Mouse (Mus musculus) midbrain, postnatal 0 days (tissue): ENCODE measurements at regions not wholly inside any gene's neighbourhood (a gene's known extent, or its start where the extent isn't known, plus 50 kb on each side); places are given as distances from the start of the nearest gene placed in this dataset.

Source experiments
- ATAC-seq: fragments of 200-750 bp; cut with Nextera tagmentation; 2 replicates; pipeline ENCODE4 v1.8.0; 2017; ENCODE audit warnings: moderate number of reproducible peaks, mild to moderate bottlenecking, moderate TSS enrichment, moderate library complexity; ENCODE audit not compliant: low FRiP score
- DNase-seq: peaks from one replicate; pipeline ENCODE4 v3.0.0-alpha.2; 2015; ENCODE audit warnings: low spot score
- H3K27ac ChIP-seq: fragments of 300-500 bp; sonication (generic); 2 replicates; pipeline ENCODE4 v1.5.1; 2014; ENCODE audit warnings: low read depth, mild to moderate bottlenecking, low read length, mixed read lengths
- H3K27me3 ChIP-seq: fragments of 300-500 bp; sonication (generic); 2 replicates; pipeline ENCODE4 v1.6.1; 2014; ENCODE audit warnings: low read length, control low read depth, mixed read lengths; ENCODE audit not compliant: insufficient read depth
- H3K36me3 ChIP-seq: fragments of 300-500 bp; sonication (generic); 2 replicates; pipeline ENCODE4 v1.6.1; 2014; ENCODE audit warnings: low read length, control low read depth, mixed read lengths; ENCODE audit not compliant: insufficient read depth
- H3K4me1 ChIP-seq: fragments of 300-500 bp; sonication (generic); 2 replicates; pipeline ENCODE4 v1.6.1; 2014; ENCODE audit warnings: mild to moderate bottlenecking, control low read depth, antibody characterized with exemption, low read length, mixed read lengths; ENCODE audit not compliant: insufficient read depth
- H3K4me2 ChIP-seq: fragments of 300-500 bp; sonication (generic); 2 replicates; pipeline ENCODE4 v1.6.1; 2014; ENCODE audit warnings: low read depth, mild to moderate bottlenecking, low read length, mixed read lengths; ENCODE audit not compliant: poor library complexity, severe bottlenecking
- H3K4me3 ChIP-seq: fragments of 300-500 bp; sonication (generic); 2 replicates; pipeline ENCODE4 v1.5.1; 2014; ENCODE audit warnings: low read depth, mild to moderate bottlenecking, low read length, moderate library complexity
- H3K9ac ChIP-seq: fragments of 300-500 bp; sonication (generic); replicated peaks from 2 replicates; pipeline ENCODE4 v1.6.1; 2014; ENCODE audit warnings: mild to moderate bottlenecking, low read length, moderate library complexity, mixed read lengths; ENCODE audit not compliant: poor library complexity, severe bottlenecking
- H3K9me3 ChIP-seq: fragments of 300-500 bp; sonication (generic); 2 replicates; pipeline ENCODE4 v1.6.1; 2016; ENCODE audit warnings: low read length, control low read depth
- CTCF ChIP-seq: IDR thresholded peaks from 2 replicates; pipeline ENCODE4 v1.5.1; 2016; ENCODE audit warnings: antibody characterized with exemption, mild to moderate bottlenecking
- WGBS: fragments of 180-500 bp; shearing (Covaris S2); extraction: QIAGEN DNeasy Blood & Tissue Kit; methylation state at CpG from one replicate; pipeline ENCODE4 v1.1.7; 2014; 5-methylcytosine and 5-hydroxymethylcytosine counted together

DNA sequence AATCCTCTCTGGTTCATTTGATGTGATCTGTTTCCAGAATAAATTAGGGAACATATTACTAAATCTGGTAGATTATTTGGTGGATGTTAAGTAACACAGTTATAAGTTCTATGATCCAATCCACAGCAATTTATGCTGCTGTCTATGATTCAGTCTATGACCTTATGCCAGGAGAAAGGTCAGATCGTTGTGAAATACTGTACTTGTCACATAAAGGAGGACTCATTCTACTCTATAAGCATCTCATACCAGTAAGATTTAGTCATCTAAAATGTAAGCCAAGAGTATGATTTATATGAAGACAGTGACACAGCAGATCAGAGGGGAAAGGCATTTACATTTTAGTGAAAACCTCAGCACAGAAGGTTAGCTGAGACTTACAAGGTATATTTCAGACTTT, 1677.5 kb upstream of the Pcdh10 start:
- DNase-seq (no peak), ATAC-seq (no peak)
- Histone ChIP-seq H3K9me3 (no peaks in the 10 kb centered on the region), H3K27ac (no peak overlapping the region), H3K4me2 (no peak overlapping the region), H3K9ac (no peak overlapping the region), H3K4me1 (no peaks in the 10 kb centered on the region), H3K27me3 (no peaks in the 10 kb centered on the region), H3K4me3 (no peak overlapping the region), H3K36me3 (no peaks in the 10 kb centered on the region)
- no peak for TF ChIP-seq CTCF
- 88% methylated on average over 1 of the region's 1 CpGs for WGBS

DNA sequence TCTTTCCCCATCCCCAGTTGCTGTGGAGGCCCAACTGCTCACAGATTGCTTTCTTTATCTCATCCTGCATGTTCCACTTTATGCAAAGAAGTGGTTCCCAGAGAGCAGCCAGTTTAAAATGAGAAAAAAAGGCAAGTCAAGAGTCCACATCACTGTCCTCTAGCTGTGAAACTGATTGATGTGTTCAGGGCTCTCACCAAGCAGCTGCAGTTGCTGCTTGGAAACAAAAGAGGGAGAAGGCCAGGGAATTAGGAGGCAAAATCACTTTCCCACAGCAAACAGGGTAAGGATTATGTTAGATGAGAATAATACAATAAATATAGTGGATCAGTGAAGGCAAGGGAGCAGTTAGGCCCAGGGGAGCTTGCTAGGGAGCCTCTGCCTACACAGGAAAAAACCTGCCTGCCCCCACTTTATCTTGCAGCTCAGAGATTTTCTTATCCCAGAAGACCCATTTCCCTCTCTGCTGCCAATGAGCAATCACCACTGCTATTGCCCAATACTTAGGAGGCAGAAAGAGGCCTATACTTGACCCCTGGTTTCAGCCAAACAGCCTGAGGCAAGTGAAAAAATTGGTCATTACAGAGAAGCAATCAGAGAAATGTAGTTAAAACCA, 1658.3 kb upstream of the Pcdh10 start:
- DNase-seq (no peak), ATAC-seq (no peak)
- Histone ChIP-seq H3K9ac (no peak overlapping the region), H3K27me3 (no peaks in the 10 kb centered on the region), H3K27ac (no peak overlapping the region), H3K4me1 (no peaks in the 10 kb centered on the region), H3K4me2 (no peak overlapping the region), H3K4me3 (no peak overlapping the region), H3K36me3 (no peaks in the 10 kb centered on the region), H3K9me3 (no peaks in the 10 kb centered on the region)
- TF ChIP-seq CTCF: peak; percentile 16; the same call in 1 of the 2 replicates
